Mouse (Mus musculus) lung, postnatal 14 days (tissue): ENCODE results near the gene Phf21b.
"Not testable (repeated sequence)": the region's sequence is repeated elsewhere in the genome, so short reads cannot be mapped to it uniquely, and the experiment has no call there.

Experiments used
- DNase-seq: peaks from one replicate; pipeline ENCODE4 v3.0.0; 2021

Gene Phf21b

DNA sequence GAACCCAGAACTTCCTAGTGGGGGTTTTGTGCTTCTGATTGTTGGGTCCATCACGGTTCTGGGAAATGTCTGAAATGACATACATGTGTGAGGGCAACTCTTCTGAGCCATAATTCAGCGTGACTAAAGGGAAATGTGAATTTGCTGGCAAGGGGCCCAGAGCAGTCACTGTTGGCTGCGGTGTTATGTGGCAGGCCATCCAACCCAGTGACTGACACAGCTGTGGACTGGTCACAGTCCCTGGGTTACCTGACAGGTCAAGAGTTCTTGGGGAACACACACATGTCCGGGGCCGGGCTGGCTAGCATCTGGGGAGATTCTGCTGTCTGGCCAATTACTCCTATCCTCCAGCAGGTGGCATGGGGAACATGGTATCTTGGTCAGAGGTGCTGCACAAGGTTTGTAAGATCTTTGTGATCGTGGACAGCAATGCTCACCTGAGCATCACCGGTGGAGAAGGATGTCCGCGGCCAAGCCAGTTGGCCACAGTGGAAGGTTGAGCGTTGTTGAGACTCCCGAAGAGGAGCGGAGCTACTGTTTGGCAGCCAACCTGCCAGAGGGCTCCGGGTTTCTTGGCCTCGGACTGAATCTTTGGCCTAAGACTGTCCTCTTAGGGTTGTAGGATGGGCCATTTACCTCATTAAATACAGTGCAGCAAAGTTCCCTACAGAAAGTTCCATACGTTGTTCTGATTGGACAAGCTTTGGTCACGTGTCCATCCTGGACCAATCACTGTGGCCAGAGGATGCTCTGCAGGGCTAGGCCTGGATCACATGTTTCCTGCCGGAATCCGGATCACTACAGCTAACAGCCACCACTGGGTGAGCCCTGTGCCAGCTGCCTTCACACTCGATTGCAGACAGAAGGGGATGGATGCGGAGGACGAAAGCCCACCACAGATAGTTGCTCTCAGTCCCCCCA is 83.4 kb downstream of the Phf21b start:
- no peak for DNase-seq

GRCm38 (mm10) chr15:84769641-84770341 is 86.1 kb downstream of the Phf21b start:
- no peak for DNase-seq

DNA sequence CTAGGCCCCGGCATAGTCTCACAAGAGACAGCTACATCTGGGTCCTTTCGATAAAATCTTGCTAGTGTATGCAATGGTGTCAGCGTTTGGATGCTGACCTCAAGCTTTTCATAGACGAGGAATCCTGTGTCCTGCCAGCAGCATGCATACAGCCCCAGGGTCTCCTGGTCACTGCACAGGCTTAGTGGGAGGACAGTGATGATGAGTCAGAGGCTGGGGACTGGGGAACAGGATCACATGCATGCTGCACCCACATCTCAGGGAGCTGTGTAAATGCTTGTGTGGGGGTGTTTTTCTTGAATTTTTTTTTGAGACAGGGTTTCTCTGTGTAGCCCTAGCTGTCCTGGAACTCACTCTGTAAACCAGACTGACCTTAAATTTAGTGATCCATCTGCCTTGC is 87.3 kb downstream of the Phf21b start:
- not testable (repeated sequence) for DNase-seq

- DNase-seq, result no peak
Observed at GRCm38 (mm10) chr15:84766621-84767020, 89.2 kb downstream of the Phf21b start.

GRCm38 (mm10) chr15:84763423-84763812 is 92.4 kb downstream of the Phf21b start:
- no peak for DNase-seq

- DNase-seq, result no peak
Observed at GRCm38 (mm10) chr15:84762712-84763422, 93.0 kb downstream of the Phf21b start.

DNA sequence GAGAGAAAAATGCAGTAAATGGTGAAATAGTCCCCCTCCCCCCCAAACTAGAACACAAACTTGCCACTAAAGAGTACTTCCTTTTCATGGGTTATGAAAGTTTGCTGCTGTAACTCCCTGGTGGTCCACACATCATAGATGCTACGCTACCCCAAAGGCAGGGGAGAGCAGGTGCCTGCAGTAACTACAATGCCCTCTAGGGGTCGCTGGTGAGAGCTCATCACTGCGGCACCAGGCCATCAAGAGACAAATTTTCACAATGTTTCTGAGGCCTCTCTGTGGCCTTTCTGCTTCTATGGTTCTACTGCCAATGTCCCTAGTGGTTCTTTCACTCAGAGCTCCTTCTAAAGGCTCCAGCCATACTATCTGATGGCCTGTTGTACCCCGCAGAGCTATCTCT is 97.4 kb downstream of the Phf21b start:
- peak; percentile 32 for DNase-seq

DNA sequence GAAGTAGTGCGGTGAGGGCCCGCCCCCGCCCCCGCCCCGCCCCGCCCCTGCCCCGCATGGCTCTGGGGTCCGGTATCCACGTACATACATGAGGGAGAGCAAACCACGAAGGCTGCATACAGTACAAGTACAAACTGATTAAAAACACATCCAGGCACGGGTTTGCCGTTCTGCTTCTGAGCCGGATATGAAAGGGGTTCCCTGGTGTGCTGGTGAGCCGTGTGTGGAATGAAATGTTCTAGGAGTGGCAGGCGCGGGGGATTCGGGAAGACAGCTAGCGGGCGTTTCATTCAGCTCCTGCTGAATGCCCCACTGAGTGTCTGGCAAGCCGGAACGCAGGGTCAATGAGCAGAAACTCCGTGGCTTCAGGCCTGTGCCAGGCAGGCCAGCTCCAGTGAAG is 99.4 kb downstream of the Phf21b start:
- no peak for DNase-seq

DNA sequence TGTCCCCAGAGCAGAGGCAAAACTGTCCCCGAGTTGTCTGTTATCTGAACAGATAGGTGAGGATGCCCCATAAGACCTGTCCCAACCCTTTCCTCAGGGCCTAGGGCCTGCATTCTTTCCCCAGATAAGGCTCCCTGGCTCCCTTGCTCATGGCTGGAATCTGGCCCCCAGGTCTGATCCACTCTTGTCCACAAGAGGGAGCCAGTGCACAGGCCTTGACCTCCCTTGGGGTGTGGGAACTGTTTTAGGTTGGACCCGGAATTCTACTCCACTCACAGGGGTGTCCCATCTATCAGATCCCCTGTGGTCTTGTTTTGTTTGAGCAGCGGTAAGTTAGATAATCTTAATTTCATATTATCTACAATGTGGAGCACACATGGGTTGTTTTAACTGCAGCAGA is 100.9 kb downstream of the Phf21b start:
- peak; percentile 83 for DNase-seq

GRCm38 (mm10) chr15:84745831-84746230 is 110.0 kb downstream of the Phf21b start:
- DNase-seq, result no peak

GRCm38 (mm10) chr15:84744308-84744707 is 111.5 kb downstream of the Phf21b start:
- no peak for DNase-seq

- DNase-seq, result no peak
Observed at GRCm38 (mm10) chr15:84743347-84743746, 112.5 kb downstream of the Phf21b start.

DNA sequence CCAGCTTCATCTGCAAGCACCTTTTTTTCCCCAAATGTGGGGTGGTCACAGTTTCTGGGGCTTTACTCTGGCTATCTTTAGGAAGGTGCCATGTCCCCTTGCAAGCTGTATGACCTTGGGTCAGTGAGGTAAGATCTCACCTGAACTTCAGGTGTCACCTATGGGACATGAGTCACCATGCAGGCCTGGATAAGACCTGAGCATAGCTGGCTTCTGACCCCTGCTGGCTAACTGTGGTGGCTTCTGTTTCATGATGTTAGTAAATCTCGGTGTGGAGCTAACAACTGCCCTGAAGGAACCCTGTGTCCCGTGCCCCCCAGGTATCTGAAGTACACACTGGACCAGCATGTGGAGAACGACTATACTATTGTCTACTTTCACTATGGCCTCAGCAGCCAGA is 114.3 kb downstream of the Phf21b start:
- DNase-seq, result no peak

GRCm38 (mm10) chr15:84738246-84738645 is 117.6 kb downstream of the Phf21b start:
- DNase-seq, result no peak

DNA sequence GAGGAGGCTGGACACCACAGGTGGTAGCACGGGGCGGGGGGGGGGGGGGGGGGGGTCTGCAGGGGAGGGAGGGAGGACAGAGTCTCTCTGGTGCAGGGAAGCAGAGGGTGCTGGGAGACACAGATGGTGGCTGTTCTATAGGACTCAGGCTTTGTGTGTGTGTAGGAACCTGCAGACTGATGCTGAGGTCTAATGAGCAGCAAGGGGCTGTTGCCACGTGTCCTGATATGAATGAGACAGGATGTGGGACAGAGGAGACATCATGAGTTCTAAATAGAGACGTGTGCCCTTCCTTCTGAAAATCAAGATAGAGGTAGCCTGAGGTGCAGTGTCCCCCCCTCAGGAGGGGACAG is 118.9 kb downstream of the Phf21b start:
- no peak for DNase-seq

DNA sequence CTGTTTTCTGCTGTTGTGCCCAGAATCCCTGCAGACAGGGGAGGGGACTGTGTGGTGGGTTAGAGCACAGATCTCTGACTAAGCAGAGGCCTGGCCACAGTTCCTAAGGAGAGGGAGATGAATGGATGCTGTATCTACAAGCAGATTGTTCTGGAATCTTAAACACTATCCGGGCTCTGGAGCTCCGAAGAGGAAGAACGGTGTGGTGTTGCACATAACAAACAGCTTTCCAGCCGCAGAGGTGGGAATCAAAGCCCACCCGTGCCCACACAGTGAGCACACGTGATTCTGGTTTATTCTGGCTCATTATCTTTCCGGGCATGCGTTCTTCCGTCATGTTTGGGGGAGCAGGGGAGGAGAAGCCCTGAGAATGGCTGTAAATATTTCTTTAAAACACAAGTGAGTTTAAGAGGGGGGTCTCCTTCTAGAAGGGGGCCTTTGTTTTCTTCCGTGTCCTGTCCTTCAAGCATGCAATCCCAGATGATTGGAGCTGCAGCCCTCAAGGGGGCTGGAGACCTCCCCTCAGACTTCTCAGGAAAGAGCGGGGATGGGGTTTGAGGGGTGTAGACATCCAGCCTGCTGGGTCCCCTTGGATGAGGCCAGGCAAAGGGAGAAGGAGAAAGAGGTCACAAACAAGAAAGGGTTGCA is 119.4 kb downstream of the Phf21b start:
- DNase-seq, result no peak
